Mouse (Mus musculus): ENCODE results near the gene Unc13b. TPM values are rescaled to one million over a fixed set of nuclear protein-coding genes. Genes with fewer than 3 reads are reported as not detected.

Gene Unc13b
- polyA plus RNA-seq, 1 experiment from 2014 or later = 2.9 TPM

GRCm38 (mm10) chr4:43248026-43248425, 189.3 kb downstream of the Unc13b start:
- no peak overlapping the region for H3K4me3 ChIP-seq
- H3K9ac ChIP-seq = no peak overlapping the region
- no peaks in the 10 kb centered on the region for H3K36me3 ChIP-seq
- no peaks in the 10 kb centered on the region for H3K9me3 ChIP-seq
- H3K27ac ChIP-seq = no peak overlapping the region
- 68% methylated on average over 7 of the region's 7 CpGs for WGBS
- no peak overlapping the region for H3K4me2 ChIP-seq
- H3K4me1 ChIP-seq = no peaks in the 10 kb centered on the region
- no peak for ATAC-seq (ENCODE audit: insufficient number of reproducible peaks, low FRiP score, low TSS enrichment, low read depth)
- H3K27me3 ChIP-seq = no peaks in the 10 kb centered on the region

DNA sequence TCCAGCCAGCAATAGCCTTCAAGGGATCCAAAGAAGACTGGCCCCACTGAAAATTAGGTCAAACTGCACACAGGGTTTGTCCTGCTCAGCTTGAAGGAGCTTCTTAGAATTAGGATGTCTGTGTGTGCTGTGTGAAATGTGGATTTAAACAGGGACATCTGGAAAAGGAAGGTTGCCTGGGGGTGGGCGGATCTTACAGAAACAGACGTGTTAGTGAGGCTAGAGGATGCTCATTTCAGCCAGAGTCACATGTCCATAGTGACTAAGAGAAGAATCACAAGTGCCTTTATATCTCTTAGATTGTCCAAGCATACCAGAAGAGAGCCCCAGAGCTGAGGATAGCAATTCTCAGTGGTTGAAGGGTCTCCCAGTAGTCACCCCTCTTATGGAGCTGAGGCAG, 190.2 kb downstream of the Unc13b start:
- H3K4me2 ChIP-seq = no peak overlapping the region
- no peaks in the 10 kb centered on the region for H3K27me3 ChIP-seq
- H3K4me1 ChIP-seq = no peaks in the 10 kb centered on the region
- H3K4me3 ChIP-seq = no peak overlapping the region
- H3K36me3 ChIP-seq = no peaks in the 10 kb centered on the region
- no peak for ATAC-seq (ENCODE audit: insufficient number of reproducible peaks, low FRiP score, low TSS enrichment, low read depth)
- H3K27ac ChIP-seq = no peak overlapping the region
- 61% methylated on average over 2 of the region's 2 CpGs for WGBS
- no peak overlapping the region for H3K9ac ChIP-seq
- no peaks in the 10 kb centered on the region for H3K9me3 ChIP-seq

DNA sequence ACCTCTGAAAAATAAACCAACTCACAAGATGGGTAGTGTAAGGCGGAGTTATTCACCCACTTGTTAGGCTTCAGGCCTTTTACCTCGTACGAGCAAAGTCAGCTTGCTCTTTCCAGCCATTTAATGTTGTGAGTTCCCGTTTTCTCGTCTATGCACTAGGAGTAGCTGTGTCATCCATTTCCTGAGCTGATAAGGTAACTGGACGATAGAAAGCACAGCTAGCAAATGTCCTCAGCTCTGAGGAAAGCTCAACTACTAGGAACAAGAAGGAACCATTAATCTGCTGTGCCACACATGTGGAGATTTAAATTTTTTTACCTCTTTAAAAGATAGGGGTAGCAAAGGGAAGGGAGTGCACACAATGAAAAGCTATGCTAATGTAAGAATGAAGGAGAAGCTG, 192.5 kb downstream of the Unc13b start:
- Histone ChIP-seq H3K27me3 (no peaks in the 10 kb centered on the region), H3K36me3 (no peaks in the 10 kb centered on the region), H3K4me2 (no peak overlapping the region), H3K4me1 (no peaks in the 10 kb centered on the region), H3K27ac (no peak overlapping the region), H3K9me3 (no peaks in the 10 kb centered on the region), H3K4me3 (no peak overlapping the region), H3K9ac (no peak overlapping the region)
- 74% methylated on average over 6 of the region's 6 CpGs for WGBS
- ATAC-seq (ENCODE audit: insufficient number of reproducible peaks, low FRiP score, low TSS enrichment, low read depth) = no peak

DNA sequence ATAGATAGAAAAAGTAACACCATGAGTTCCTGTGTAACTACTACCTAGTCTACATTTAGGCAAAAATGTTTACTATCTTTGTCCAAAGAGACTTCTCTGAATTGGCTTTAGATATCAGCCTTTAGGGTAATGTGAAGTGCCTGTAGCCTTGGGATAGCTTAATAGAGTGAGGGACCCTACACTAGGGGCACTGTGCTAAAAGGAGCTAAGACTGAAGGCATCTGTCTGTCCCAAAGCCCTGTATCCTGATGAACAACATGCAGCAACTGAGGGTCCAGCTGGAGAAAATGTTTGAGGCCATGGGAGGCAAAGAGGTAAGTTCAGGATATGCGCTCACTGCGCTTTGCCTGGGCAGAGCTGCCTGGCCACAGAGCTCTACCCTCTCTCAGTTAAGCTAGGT, 198.3 kb downstream of the Unc13b start:
- H3K9ac ChIP-seq = no peak overlapping the region
- H3K36me3 ChIP-seq = no peaks in the 10 kb centered on the region
- no peak overlapping the region for H3K27ac ChIP-seq
- no peak for ATAC-seq (ENCODE audit: insufficient number of reproducible peaks, low FRiP score, low TSS enrichment, low read depth)
- peaks cover 3% of the 10 kb centered on the region; the same call in 1 of the 2 replicates for H3K4me1 ChIP-seq
- no peaks in the 10 kb centered on the region for H3K9me3 ChIP-seq
- H3K4me3 ChIP-seq = no peak overlapping the region
- no peaks in the 10 kb centered on the region for H3K27me3 ChIP-seq
- 100% methylated on average over 2 of the region's 2 CpGs for WGBS
- H3K4me2 ChIP-seq = no peak overlapping the region

- H3K9me3 ChIP-seq = no peaks in the 10 kb centered on the region
These were observed 199.8 kb downstream of the Unc13b start for GRCm38 (mm10) chr4:43258556-43258955.

GRCm38 (mm10) chr4:43259435-43259834, 200.7 kb downstream of the Unc13b start:
- peaks cover 3% of the 10 kb centered on the region; the same call in 1 of the 2 replicates for H3K4me1 ChIP-seq
- H3K9ac ChIP-seq = no peak overlapping the region
- H3K4me3 ChIP-seq = no peak overlapping the region
- no peak for ATAC-seq (ENCODE audit: insufficient number of reproducible peaks, low FRiP score, low TSS enrichment, low read depth)
- H3K27me3 ChIP-seq = no peaks in the 10 kb centered on the region
- H3K36me3 ChIP-seq = no peaks in the 10 kb centered on the region
- no peak overlapping the region for H3K4me2 ChIP-seq
- no peak overlapping the region for H3K27ac ChIP-seq
- H3K9me3 ChIP-seq = no peaks in the 10 kb centered on the region
- WGBS = 29% methylated on average over 3 of the region's 3 CpGs

More at GRCm38 (mm10) chr4:43258556-43258955, 199.8 kb downstream of the Unc13b start:
- WGBS = 77% methylated on average over 4 of the region's 4 CpGs
- no peaks in the 10 kb centered on the region for H3K27me3 ChIP-seq
- H3K4me2 ChIP-seq = no peak overlapping the region
- H3K27ac ChIP-seq = no peak overlapping the region
- H3K9ac ChIP-seq = no peak overlapping the region
- ATAC-seq (ENCODE audit: insufficient number of reproducible peaks, low FRiP score, low TSS enrichment, low read depth) = no peak
- no peak overlapping the region for H3K4me3 ChIP-seq
- peaks cover 3% of the 10 kb centered on the region; the same call in 1 of the 2 replicates for H3K4me1 ChIP-seq
- H3K36me3 ChIP-seq = no peaks in the 10 kb centered on the region

DNA sequence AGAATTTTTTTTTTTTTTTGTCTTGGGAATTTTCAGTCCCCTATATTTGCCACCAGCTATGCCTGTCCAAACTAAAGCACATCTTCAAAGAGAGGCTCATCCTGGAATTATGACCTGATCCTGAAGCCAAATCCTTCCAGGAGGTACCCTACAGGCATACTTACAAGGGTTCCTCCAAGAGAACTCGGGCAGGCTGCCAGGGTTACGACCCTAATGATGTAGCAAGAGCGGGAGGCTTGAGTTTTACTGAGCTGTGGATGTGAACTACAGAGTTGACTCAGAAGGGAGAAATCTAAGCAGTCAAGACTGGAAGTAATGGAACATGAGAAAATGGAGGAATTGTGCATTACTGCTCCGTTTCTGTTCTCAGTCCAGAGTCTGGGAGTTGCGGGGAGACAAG, 201.3 kb downstream of the Unc13b start:
- WGBS = 22% methylated on average over 5 of the region's 5 CpGs
- Histone ChIP-seq H3K4me2 (no peak overlapping the region), H3K36me3 (no peaks in the 10 kb centered on the region), H3K9ac (no peak overlapping the region), H3K27ac (no peak overlapping the region), H3K4me3 (no peak overlapping the region), H3K9me3 (no peaks in the 10 kb centered on the region), H3K4me1 (peaks cover 3% of the 10 kb centered on the region; the same call in 1 of the 2 replicates), H3K27me3 (no peaks in the 10 kb centered on the region)
- ATAC-seq (ENCODE audit: insufficient number of reproducible peaks, low FRiP score, low TSS enrichment, low read depth) = no peak

- no peak for ATAC-seq (ENCODE audit: insufficient number of reproducible peaks, low FRiP score, low TSS enrichment, low read depth)
- no peak overlapping the region for H3K4me2 ChIP-seq
- no peak overlapping the region for H3K27ac ChIP-seq
- peaks cover 12% of the 10 kb centered on the region; the same call in 1 of the 2 replicates for H3K4me1 ChIP-seq
- 88% methylated on average over 6 of the region's 6 CpGs for WGBS
- no peaks in the 10 kb centered on the region for H3K9me3 ChIP-seq
- H3K36me3 ChIP-seq = no peaks in the 10 kb centered on the region
- no peak overlapping the region for H3K4me3 ChIP-seq
- no peak overlapping the region for H3K9ac ChIP-seq
- no peaks in the 10 kb centered on the region for H3K27me3 ChIP-seq
These were observed 204.1 kb downstream of the Unc13b start for GRCm38 (mm10) chr4:43262821-43263220.

- no peak overlapping the region for H3K4me3 ChIP-seq
- H3K36me3 ChIP-seq = no peaks in the 10 kb centered on the region
- H3K27ac ChIP-seq = no peak overlapping the region
- no peak for ATAC-seq (ENCODE audit: insufficient number of reproducible peaks, low FRiP score, low TSS enrichment, low read depth)
- H3K9me3 ChIP-seq = no peaks in the 10 kb centered on the region
- no peaks in the 10 kb centered on the region for H3K27me3 ChIP-seq
- H3K9ac ChIP-seq = no peak overlapping the region
- H3K4me1 ChIP-seq = peaks cover 9% of the 10 kb centered on the region; the same call in 1 of the 2 replicates
- no peak overlapping the region for H3K4me2 ChIP-seq
- 38% methylated on average over 2 of the region's 2 CpGs for WGBS
These were observed 207.4 kb downstream of the Unc13b start for GRCm38 (mm10) chr4:43266146-43266545.

DNA sequence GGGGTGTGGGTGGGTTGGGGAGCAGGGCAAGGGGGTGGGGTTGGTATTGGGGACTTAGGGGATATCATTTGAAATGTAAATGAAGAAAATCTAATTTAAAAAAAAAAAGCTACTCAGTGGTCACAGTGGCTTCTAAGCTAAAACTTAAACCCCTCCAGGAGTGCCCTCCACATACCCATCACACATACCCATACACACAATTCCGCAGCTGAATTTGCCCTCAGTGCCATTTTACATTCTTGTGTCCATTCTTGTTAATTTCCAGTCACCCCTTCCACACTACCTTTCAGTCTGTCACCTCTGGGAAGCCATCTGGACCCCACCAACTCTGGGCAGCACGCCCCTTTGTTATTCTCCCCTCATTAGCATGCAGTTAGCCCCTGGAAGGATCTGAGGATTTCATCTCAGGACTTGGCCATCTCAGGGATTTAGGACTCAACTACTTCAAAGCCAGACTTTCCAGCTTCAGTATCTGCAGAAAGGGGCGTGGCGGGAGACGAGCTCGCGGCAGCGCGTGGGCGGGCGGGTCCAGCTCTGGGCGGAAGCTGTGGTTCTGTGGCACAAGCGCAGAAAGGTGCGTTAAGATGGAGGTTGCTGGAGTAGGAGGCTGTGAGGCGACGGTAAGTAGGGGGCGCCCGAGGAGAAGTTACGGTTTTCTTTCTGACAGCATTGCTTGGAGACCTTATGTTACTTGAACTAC, 208.0 kb downstream of the Unc13b start, which contains the start of gene Atp8b5:
Gene Atp8b5, plus strand, starts transcription at position 537 of the 700 bp plus-strand sequence.
- H3K27ac ChIP-seq = no peak within 1 kb of the TSS
- under 1% methylated on average over 19 of the region's 19 CpGs for WGBS
- H3K9me3 ChIP-seq = no peaks in the 10 kb centered on the region
- H3K4me3 ChIP-seq = peak within 1 kb of the TSS; percentile 41
- ATAC-seq (ENCODE audit: insufficient number of reproducible peaks, low FRiP score, low TSS enrichment, low read depth) = no peak
- no peaks in the 10 kb centered on the region for H3K27me3 ChIP-seq
- H3K36me3 ChIP-seq = no peaks in the 10 kb centered on the region
- peaks cover 9% of the 10 kb centered on the region; the same call in 1 of the 2 replicates for H3K4me1 ChIP-seq
- no peak within 1 kb of the TSS; the same call in 1 of the 2 replicates for H3K9ac ChIP-seq
- peak within 1 kb of the TSS; percentile 56 for H3K4me2 ChIP-seq

DNA sequence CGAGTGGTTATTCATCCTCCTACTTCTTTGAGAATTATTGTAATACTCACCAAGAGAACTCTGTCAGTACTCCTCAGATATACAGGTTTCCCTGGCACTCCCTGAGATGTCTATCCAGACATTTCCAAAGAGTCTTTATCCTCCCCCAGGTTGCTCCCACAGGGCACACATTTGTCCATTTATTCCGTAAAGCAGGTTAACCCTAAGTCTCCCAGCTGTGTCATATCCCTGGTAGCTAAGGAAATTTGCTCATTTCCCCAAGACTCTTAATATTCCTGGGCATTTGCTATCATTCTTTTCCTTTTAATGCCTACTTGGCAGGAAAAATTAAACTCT, 208.5 kb downstream of the Unc13b start:
- no peak overlapping the region for H3K9ac ChIP-seq
- WGBS = 7% methylated on average over 2 of the region's 2 CpGs

GRCm38 (mm10) chr4:43285476-43285875, 226.7 kb downstream of the Unc13b start:
- Histone ChIP-seq H3K27ac (no peak overlapping the region), H3K4me1 (no peaks in the 10 kb centered on the region), H3K9ac (no peak overlapping the region), H3K4me2 (no peak overlapping the region), H3K27me3 (no peaks in the 10 kb centered on the region), H3K4me3 (no peak overlapping the region), H3K36me3 (no peaks in the 10 kb centered on the region), H3K9me3 (no peaks in the 10 kb centered on the region)
- ATAC-seq (ENCODE audit: insufficient number of reproducible peaks, low FRiP score, low TSS enrichment, low read depth) = no peak
- WGBS = 94% methylated on average over 5 of the region's 5 CpGs

More for the DNA sequence above, 208.5 kb downstream of the Unc13b start:
- H3K36me3 ChIP-seq = no peaks in the 10 kb centered on the region
- no peak for ATAC-seq (ENCODE audit: insufficient number of reproducible peaks, low FRiP score, low TSS enrichment, low read depth)
- H3K4me1 ChIP-seq = peaks cover 9% of the 10 kb centered on the region; the same call in 1 of the 2 replicates
- H3K27ac ChIP-seq = no peak overlapping the region
- no peaks in the 10 kb centered on the region for H3K9me3 ChIP-seq
- H3K27me3 ChIP-seq = no peaks in the 10 kb centered on the region
- H3K4me2 ChIP-seq = peak overlapping the region; percentile 56
- peak overlapping the region; percentile 41 for H3K4me3 ChIP-seq

Data from limb, embryonic 15.5 days (tissue).